Mouse (Mus musculus) frontal cortex, postnatal 10 days (tissue): ENCODE measurements around the gene Sbk3.

Source experiments
- DNase-seq, 2 experiments: peaks; one replicate each; pipeline ENCODE4 v3.0.0; 2022; ENCODE audit warnings: low spot score in 2 of 2, mixed read lengths in 1 of 2

The Sbk3 gene

DNA sequence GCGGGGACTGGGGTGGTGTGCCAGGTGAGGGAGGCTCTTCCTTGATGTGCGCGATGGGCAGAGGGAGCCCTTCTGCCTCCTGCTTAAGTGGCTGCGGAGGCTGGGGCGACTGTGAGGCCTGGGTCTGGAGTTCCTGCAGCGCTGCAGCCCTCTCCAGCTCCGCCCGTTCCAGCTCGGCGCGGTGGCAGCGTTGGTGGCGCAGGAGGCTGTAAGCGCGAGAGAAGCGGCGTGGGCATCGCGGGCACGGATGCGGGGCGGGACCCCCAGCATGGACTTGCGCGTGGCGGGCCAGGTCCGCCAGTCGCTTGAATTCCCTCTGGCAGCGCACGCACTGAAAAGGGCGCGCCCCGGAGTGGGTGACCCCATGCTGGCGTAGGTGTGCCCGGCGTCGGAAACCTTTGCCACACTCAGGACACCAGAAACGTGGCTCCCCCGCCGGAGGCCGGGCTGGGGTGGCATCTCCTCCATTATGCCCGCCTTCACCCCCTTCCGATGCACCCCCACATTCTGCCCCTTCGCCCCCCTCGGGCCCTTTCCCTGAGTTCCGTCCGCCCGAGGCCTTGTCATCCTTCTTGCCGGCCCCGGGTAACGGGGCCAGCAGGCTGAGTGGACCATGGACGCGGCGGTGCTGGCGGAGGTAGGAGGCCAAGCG lies 22.5 kb upstream of the Sbk3 start:
- DNase-seq, result no peak

DNA sequence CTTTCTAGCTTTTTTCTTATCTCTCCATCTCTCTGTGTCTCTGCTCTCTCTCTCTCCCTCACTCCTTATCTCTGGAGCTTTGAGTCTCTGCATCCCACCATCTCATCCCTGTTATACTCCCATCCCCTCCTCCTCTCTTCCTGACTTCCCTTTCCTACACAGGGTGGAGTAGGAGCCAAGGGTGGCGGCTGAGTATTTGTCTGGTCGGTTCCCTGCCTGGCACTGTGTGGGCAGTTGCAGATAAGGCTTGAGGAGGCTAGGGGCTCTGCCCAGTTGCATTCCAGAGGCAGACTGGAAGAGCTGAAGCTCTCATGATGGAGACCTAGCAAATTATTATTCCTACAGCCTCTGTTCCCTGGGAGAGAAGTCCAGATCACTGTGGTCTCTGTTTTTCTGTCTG lies 17.3 kb upstream of the Sbk3 start:
- no peak for DNase-seq

DNA sequence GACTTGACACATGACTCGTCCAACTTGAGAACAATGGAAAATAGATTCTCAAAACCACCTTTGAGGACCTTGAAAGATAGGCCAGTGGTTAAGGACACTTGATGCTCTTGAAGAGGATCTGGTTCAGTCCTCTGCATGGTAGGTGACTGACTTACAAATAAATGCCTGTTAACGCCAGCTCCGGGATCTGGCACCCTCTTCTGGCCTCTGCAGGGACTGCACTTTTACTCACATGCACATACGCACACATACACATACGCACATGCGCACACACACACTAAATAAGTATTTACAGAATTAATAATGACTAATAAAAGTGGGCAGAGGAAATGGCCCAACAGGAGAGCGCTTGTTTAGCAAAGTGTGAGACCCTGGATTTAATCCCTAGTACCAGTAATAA lies 5.9 kb upstream of the Sbk3 start:
- no peak for DNase-seq

DNA sequence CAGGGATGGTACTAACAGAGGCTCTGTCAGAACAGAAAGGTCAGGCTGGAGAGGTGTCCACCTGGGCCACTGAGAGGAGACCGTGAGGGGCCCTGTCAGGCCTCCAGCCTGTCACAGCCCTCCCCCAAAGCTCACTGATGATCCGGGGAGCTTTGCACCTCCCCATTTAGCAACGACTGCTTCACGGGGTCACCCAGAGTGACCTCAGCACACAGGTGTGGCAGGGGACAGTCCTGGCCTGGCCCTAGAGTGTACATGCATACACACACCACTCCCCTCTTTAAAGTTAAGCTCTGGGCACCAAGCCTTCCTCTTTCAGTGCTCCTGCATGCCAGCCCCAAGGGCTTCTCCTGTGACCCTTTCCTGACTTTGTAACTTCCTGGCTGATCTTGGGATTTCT lies 4.5 kb upstream of the Sbk3 start:
- no peak for DNase-seq

DNA sequence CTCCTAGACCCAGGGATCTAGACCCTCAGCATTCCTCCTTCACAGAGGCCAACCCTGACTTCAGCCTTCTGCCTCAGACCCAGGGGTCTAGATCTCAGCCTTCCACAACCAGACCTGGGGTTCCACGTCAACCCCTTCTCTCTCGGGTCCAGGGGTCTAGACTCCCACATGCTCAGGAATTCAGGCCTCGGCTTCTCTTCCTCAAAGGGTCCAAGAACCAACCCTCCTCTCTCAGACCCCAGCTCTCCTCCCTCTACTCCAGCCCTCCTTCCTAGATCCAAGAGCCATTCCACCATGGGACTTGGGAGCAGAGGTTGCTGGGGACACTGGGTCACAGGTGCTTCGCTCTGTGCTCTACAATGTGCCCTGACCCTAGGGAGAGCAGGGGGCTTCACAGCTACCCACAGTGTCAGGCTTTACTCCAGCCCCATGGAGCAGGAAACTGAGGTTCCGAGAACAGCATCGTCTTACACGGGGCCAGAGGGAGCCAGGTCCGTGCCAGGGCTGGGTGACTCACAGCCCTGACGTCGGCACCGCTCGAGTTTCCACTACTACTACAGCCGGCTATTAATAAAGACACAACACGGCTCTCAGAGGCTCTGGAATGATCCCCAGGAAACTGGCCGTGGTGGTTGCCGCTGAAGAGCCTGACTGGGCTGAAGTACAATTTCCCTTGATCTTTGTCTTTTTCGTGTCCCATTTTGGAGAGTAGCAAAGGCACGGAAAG lies 1.5 kb upstream of the Sbk3 start:
- DNase-seq, result no peak

DNA sequence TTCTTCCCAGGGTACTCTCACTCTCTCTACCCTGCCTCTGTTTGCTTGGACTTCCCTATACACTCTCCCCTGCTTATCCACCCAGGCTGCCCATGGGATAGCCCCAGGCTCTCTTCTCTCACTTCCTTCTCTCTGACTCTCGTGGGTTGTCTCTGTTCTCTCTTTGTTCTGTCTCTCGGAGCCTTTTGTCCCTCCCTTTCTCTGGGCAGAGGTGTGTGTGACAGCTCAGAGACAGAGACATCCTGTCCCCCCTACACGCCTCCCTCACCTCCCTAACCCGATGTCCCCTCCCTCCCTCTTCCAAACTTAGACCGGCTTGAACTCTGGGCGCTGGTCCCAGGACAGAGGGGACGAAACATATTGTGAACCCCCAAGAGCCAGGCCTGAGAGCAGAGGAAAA lies 742 bp upstream of the Sbk3 start:
- DNase-seq, result no peak

DNA sequence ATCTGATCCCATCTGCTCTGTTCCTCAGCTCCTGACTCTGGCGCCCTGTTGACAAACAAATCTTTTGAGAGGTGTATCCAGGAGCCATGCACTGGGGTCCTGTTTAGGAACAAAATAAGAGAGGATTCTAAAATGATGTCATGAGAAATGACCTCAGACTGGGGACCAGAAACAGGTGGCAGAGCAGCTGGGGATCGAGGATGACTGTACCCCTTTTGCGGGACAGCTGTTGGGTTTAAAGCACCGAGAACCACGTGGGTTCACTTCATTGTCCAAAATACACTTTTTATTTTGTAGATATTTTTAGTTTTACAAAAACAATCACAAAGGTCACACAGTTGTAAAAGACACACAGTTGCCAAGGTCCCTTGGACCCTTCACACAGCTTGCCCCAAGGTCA lies 6.0 kb downstream of the Sbk3 start:
- DNase-seq, result no peak

DNA sequence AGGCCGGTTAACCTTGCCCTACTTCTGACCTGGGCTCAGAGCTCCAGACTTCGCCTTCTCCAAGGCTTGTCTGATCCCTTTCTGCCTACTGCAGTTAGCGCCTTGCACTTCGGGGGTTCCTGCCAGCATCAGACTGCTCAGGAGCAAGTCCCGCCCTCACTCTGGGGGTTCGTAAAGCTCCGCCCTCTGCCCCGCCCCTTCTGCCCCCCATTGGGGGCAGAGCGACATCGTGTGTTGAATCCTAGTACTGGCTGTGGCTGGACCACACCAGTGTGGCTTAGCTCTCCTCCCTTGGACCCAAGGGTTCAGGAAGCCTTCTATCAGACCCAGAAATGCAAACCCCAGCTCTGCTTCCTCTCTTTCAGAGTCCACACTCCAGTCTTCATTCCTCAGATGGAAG lies 6.7 kb downstream of the Sbk3 start, which contains the start of gene Sbk2:
Gene Sbk2, minus strand, starts transcription at position 135 of the 400 bp plus-strand sequence.
- peak; percentile 42 to 76 for DNase-seq

DNA sequence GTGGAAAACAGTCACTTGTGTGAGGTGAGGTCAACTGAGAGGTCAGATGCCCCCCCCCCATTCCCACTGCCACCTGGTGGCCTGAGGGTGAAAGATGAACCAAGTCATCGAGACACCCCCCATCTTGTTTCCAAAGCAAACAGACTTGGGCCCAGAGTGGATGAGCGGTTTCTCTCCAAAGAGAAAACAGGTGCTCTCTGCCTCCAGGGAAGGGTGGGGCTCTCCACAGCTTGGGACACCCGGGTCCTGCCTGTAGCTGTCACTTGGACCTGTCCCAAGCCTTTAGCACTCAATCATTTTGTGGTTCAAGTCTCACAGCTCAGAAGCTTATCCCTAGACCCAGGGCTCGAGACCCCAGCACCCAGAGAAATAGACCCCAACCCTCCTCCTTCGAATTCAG lies 7.4 kb downstream of the Sbk3 start:
- DNase-seq, result no peak

DNA sequence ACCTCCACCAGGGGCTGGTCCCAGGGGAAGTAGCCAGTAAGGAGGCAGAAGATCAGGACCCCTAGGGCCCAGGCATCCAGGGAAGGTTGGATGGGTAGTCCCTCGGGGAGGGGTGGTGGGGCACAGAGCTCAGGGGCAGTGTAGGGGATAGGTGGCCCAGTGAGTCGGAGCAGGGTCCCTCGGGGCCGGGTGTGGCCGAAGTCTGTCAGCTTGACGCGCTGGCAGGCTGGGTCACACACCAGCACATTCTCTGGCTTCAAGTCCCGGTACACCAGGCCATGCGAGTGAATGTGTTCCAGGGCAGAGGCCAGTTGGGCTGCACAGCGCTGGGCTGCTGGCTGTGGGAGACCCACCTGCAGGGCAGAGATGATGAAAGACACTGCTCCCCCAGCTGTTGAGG lies 13.6 kb downstream of the Sbk3 start:
- DNase-seq, result no peak

DNA sequence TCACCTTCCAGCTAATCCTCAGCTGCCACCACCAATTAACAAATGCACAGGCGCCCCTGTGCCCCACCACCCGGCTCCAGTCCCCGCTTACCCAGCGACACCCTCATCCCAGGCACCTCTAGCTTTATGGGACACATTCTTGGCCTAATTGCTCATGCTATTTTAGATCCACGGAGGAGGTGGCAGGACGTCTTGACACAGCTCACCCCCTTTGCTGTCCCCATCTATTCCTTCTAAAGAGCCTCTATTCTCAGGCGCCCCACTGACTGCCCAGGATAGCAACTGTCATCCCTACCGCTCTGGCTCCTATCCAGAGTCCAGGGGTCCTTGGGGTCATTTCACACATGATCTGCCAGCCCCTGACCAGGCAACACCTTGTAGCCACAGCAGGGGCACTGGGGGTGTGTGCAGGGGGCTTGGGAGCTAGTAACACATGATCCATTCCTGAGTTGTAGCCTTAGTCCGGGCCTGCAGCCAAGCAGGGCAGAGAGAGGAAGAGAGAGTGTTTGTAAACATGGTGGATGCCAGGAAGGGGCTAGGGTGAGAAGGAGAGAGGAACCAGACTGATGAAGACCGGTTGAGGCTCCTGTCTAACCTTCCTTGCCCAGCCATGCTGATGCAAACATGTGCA lies 17.0 kb downstream of the Sbk3 start:
- no peak for DNase-seq

DNA sequence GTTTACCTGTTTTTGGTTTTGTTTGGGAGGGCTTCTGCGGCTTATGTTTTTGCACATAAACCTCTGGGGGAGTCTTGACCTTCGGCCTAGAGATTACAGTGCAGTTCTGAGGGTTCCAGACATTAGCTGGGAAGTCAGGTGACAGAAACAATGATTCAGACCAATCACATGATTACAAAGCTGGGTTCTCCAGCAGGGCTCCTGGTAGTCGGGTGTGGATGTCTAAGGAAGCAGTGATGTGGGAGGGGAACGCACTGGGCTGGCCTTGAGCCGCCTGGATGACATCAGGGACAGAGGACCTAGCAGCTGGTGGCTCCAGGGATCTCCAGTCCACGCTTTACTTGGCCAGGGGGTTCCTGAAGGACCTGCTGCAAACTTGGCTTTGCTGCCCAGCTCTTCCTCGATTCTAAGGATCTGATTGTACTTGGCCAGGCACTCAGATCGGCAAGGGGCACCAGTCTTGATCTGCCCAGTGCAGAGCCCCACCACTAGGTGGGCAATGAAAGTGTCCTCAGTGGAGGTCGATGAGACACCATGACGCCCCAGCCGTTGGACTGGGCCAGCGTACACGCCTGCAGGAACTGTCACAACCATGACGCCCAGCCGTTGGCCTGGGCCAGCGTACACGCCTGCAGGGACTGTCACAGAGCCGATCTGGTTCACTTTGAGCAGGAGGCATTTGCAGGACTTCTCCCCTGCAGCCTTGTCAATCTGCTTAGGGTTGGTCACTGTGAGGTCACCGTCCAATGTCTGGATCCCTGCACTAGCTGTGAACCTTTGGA lies 20.2 kb downstream of the Sbk3 start:
- no peak for DNase-seq

DNA sequence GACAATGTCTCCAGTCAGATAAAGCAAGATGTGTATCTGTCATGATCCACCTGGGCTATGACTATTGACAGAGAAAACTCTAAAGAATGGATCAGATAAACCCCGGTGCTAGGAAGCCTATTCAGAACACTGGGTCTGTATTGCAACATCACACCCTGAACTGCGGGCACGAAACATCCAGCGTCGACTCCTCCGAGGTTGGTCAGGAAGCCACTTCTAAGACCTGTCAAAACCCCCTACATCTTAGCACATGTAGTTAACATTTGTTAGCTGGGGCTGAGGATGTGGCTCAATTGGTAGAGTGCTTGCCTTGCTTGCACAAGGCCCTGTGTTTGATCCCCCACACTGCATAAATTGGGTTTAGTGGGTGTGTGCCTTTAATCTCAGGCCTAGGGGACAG lies 22.6 kb downstream of the Sbk3 start:
- no peak for DNase-seq

DNA sequence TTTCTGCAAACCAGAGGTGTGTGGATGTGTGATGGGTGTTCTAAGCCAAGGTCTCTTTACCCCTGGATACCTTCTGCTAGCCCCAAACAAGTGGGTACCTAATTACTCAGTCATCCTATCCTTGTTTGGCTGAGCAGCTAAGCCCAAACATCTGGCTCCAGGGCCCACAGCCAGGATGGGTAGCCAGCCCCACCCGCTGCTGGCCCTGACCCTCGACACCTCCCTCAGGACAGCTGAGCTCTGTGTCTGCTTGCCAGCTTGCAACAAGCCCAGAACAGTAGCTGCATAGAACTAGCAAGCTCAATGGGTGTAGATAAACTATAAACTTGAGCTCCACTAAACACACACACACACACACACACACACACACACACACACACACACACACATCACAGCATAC lies 23.1 kb downstream of the Sbk3 start:
- no peak for DNase-seq

DNA sequence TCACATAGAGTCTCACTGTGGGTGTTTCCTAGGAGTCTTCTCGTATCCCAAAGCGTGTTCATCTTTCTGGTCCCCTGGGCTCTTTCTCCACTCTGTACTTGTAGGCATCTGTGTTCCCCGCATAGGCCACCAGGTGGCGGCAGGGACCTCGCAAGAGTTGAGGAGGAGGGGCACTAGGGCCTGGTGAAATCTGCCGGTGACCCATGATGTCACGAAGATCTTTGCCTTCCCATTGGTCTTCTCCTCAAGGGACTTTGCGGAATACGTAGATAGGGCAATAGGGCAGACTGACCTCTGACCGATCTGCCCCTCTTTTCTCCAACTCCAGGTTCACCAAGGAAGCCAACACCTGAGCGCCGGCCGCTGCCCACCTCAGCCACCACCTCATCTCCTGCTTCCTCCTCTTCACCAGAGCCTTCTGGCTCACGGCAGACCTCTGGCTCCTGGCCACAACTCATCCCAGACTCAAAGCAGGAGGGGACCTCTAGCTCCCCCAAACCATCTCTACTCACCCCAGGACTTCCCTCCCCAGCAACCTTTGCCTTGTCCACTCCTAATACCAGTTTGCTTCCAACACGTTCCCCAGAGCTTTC lies 27.6 kb downstream of the Sbk3 start:
- peak; percentile 84 to 86 for DNase-seq

DNA sequence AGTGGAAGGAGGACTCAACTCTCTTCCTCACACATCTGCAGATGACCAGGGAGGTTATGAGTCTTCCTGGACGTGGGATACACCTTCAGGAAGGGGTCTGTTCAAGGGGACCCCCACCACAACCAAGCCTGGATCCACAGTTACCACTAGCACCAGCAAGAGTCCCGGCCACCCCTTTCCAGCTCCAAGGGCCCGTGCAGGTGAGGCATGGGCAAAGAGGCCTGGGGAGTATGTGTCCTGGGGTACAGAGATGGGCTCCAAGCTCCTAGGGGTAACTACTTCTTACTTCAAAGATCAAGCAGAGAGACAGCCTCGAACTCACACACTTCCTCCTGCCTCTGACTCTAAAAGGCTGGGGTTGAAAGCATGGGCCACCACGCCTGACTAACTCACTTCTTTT lies 28.3 kb downstream of the Sbk3 start:
- DNase-seq, result no peak

DNA sequence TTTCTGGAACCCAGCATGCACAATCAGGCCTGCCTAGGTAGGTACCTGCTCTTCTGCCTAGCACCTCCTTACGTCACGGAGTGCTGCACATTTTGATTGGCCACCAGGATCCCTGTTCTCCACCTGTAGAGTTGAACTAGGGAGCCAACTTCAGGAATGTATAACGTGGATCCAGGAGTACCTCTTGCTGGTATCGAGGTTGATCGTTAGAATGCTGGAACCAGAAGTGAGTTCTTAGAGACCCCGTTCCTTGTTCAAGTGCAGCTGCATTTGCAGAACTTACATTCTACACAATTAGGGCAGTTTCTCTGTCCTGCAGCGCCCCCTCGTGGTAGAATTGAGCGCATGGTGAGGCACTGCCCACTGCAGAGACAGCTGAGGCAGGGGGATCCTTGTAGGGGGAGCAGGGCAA lies 30.9 kb downstream of the Sbk3 start:
- DNase-seq, result peak in 1 of 2 experiments; percentile 69

DNA sequence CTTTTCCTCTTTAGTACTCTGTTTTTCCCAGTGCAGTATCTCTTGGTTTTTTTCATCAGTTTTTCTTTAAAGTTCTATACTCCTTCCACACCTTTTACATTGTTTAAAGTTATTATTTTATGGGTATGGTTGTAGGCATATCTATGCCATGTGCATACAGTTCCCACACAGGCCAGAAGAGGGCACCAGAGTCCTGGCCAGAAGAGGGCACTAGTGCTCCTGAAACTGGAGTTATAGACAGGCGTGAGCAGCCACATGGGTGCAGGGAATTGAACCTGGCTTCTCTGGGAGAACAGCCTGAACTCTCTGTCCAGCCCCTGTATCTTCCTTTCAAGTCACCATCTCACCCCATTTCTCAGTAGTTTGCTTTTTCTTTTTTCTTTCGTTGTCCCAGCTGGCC lies 32.5 kb downstream of the Sbk3 start:
- DNase-seq, result no peak

DNA sequence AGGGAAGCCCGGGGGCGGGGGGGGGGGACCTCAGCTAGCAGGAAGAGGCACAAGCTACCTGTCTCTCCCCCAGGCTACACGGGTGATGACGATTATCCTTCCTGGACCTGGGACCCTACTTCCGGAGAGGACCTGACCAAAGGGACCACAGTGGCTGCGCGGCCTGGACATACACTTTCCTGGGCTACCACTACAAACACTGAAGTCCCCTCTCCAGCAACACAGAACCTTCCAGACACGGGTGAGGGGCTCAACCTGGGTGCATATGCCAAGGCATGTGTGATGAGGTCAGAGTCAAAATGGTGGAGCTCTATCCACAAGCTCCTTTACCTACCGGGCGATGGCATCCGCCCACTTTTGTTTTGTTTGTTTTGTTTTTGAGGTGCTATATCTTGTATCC lies 33.6 kb downstream of the Sbk3 start:
- no peak for DNase-seq

DNA sequence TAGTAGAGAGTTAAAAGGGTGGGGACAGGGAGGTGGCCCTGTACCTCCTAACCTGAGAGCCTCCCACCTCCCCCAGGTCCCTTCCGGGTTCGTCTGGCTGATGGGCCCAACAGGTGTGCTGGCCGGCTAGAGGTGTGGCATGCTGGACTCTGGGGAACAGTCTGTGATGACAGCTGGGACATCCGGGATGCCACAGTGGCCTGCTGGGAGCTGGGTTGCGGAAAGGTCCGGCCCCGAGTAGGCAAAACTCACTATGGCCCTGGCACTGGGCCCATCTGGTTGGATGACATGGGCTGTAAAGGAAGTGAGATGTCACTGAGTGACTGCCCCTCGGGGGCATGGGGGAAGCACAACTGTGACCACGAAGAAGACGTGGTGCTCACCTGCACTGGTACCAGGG lies 34.1 kb downstream of the Sbk3 start:
- DNase-seq, result no peak

DNA sequence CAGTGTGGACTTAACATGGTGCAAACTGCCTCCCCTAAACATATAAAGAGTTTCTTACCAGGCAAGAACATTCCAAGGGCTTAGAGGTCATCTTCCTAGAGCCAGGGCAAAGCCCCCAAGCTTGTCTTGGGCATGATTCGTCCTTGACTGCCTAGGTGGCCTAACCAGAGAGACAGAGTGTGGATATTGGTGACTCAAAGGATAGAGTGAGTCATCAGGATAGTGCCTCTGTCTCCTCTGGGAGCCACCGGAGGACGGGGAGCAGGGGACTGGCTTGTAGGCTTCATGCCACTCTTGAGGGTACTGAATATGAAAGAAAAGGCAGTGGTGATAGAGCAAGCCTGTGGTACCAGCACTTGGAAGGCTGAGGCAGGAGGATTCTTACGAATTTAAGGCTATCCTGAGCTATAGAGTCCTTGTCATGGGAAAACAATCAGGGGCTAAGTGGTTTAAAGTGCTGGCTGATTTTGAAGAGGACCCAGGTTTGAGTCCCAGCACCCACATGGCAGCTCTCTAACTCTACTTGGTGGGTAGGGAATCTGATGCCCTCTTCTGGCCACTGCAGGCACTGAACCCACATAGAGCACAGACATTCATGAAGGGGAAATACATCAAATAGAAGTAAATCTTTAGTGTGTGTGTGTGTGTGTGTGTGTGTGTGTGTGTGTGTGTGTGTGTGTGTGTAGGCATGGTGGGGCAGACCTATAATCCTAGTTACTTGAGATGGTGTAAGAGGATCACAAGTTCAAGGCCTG lies 36.6 kb downstream of the Sbk3 start:
- no peak for DNase-seq
